Mouse (Mus musculus): Measurements from ENCODE around the gene Kri1.

GRCm38 (mm10) chr9:21283591-21283990 is 4.2 kb downstream of the Kri1 start:
- TF ChIP-seq MAFK (IDR thresholded peaks at IDR 0.05; ENCODE audit: insufficient read depth, low read depth, low read length) (no peak), HCFC1 (IDR thresholded peaks at IDR 0.05; ENCODE audit: borderline replicate concordance, insufficient read depth, low read length) (no peak), CHD2 (IDR thresholded peaks at IDR 0.05; ENCODE audit: low read depth, low read length) (no peak)
